Mouse (Mus musculus) lung, adult 2 months (tissue): ENCODE data around the gene Hoxd9.

Experiments
- CTCF ChIP-seq: fragments of 200-500 bp; IDR thresholded peaks from 2 replicates; pipeline ENCODE4 v1.5.1; 2011; ENCODE audit warnings: mild to moderate bottlenecking, low read length, control low read depth; ENCODE audit not compliant: insufficient read depth
- POLR2A ChIP-seq: fragments of 200-500 bp; IDR thresholded peaks from 2 replicates; pipeline ENCODE4 v1.6.1; 2011; ENCODE audit warnings: low read depth, mild to moderate bottlenecking, control low read depth, low read length, borderline replicate concordance; ENCODE audit errors: extremely low read depth

DNA sequence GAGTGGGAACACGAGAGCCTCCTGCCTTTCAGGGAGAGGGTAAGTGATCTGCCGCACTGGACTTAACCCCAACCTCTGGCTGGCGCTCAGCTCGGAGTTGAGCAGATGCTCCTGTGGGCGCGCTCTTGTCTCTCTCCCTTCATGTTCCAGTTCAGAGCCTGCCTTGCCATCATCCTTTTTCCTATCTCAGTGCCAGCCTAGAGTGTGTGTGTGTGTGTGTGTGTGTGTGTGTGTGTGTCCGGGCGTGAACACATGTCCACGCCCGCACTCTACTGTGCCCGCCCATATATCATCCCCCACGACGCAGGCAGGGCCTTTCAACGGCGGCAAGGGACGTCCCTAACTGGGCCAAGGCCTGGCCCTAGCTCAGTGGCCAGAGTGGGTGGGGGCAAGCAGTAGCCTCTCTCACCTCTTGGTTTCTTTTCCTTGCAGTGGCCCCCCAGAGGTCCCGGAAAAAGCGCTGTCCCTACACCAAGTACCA is 14.0 kb upstream of the Hoxd9 start:
- no peak for TF ChIP-seq CTCF
- no peak for TF ChIP-seq POLR2A
